Mouse (Mus musculus) regulatory T cell (primary cell): ENCODE measurements around the gene Ccnjl.

ENCODE experiments used
- in situ Hi-C: fragments of 300-600 bp; cut with MboI, MseI; formaldehyde crosslinking; loops from one replicate; pipeline ENCODE4 v1.15.1; 2025; ENCODE audit warnings: high pct_unique_total_duplicates

The Ccnjl gene

DNA sequence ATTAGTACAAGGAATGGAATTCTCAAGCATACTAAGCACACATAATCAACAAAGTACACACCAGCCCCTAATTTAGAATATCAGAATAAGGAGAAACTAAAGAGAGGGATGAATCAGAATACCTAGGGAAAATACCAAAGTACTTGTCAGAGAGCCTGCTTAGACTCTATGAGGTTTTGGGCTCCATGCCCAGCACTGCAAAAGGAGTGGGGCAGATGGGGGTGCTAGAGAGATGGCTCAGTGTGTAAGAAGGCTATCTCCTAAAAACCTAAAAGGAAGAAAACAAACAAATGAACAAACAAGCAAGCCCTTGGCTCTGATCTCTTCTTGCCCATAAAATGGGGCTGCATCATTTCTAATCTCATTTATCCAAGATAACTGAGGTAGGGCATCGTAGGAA, 95.8 kb downstream of the Ccnjl start:
- in situ Hi-C loops: no loop called here

DNA sequence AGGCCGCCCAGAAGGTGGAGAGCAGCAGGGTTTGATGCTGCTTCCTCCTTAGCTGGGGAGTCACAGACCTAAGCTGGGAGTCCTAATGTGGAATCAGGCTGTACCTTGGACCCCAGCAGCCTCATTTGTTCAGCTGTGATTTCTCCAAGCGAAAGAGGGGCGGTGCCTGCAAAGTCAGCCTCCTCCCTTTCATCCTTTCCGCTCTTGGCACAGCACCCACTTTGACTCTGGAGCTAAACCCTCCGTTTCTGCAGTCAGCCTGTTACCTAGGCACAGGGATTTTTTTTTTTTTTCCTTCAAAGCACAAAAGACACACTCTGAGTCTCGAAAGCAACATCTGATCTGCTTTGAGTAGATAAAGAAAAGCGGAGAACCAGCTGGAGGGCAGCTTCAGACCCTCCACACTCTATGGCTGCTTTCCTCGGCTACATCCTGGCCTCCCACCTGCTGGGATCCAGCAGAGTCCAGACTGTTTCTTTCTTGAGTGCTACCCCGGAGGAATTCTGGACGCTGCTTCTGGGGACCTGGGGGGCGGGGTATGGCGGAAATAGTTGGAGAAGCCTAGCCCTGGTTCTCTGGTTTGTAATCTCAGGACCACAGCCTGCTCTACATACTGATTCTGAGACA, 97.8 kb downstream of the Ccnjl start:
- in situ Hi-C loops: no loop called here

DNA sequence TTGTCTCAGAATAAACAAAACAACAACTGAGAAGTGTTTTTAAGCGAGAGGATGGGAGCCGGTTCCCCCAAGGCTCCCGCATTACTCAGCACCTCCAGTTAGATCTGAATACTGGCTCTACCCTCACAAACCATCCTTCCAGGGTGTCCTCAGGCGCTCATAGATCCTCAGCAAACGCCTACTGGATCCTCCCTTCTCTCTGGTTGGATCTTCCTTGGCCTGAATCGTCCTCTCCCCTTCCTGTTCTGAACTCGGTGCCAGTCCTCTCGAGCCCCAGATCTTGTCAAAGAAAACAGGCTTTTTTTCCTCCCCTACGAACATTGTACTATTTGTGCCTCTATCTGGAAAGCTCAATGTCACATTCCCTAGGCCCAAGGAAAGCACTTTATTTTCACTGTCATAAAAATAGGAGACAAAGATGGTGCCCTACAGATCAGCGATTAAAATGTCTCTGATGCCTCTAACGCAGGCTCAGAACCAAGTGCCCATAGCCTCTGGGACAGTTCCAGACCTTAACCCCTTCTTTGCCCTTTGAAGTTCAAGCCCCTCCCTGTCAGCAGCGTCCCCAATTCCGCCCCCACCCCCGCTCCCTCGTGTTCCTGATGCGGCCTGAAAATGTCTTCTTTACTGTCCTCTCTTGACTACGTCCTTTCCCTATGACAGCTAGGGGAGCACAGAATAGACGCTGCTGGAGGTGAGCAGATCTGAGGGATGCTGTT, 98.5 kb downstream of the Ccnjl start:
- in situ Hi-C loops: no loop called here

DNA sequence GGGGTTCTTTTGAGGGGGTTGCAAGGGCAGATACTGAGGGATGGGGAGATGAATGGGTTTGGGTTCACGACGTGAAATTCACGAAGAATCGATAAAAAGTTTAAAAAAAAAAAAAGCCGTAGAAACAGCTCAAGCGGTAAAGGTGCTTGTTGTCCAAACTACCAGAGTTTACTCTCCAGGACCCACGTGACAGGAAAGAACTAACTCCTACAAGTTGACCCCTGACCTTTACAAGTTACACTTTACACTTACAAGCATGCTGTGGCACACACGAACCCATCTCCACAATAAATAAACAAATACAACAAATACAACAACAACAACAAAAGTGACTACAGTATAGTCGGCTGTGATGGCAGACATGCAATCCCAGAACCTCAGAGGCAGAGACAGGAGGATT, 103.1 kb downstream of the Ccnjl start:
- in situ Hi-C loops: no loop called here

DNA sequence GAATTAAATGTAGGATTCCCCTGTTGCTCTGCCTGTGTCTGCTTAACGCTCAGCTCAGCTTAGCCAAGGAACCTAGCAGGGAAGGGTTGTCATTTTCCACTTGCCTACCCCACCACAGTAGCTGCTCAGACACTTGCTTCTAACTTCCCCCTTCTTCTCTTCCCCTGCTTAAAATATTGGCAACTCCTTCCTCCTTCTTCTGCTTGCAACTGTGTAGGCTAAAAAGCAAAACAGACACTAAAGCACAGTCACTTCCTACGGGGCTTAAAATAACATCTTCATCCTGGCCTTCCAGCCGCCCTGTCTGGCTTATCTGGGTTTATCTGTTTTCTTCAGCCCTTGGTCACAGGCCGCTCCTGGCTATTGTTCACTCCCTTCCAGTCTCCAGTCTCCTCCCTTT, 104.0 kb downstream of the Ccnjl start:
- in situ Hi-C loops: no loop called here

DNA sequence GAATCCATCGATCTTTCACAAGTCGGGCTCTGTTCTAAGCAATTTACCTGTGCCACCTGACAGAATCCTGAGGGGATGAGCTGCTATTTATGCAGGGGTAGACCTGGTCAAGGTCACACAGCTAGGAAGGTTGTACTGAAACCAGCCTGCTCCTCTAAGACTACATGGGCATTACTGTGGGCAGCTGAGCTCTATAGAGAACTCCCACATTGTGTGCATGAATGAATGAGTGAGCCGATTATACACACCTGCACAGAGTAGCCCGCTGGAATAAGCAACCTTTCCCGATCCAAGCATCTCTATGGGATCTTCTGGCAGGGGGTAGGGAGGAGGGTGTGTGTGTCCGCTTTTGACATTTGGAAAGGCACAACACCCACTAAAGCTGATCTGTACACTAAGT, 104.6 kb downstream of the Ccnjl start:
- in situ Hi-C loops: no loop called here

DNA sequence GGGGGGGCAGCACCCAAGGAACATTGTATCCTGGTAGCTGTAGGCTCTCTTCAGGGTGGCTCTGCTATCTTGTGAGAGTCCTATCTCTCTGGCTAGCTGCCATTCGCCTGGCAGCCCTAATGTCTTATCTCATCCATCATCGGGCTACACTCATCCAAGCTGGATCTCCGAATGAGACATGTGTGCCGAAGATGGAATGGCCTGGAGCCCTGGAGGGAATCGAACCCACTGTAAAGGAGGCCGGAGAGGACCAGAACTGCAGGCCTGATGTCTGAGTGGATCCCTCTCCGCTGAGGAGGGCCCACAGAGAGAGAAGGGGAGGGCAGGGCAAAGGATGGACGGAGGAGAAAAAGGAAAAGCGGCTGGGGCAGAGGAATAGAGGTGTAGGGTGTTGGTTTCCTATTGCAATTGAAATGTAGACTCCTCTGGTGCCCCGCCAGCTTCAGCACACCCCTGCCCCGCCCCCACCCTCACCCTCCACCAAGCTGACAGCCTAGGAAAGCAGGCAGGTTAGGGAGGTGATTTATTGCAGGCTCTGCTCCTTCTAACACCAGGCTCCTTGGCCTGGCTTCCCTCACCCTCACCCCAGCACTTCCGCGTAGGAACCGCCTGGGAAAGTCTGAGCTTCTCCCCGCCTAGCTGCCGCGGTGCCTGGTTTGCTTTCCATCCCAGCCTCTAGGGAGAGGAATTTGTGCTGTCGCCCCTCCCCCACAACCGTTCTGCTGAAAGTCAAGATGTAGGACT, 105.2 kb downstream of the Ccnjl start:
- in situ Hi-C loops: no loop called here
